Mouse (Mus musculus): ENCODE measurements around the gene Smox.

- TF ChIP-seq CTCF (IDR thresholded peaks at IDR 0.05; ENCODE audit: low read depth, low read length), result peak; percentile 24; the same call in 1 of the 2 replicates
- no peak for TF ChIP-seq POLR2A (IDR thresholded peaks at IDR 0.05; ENCODE audit: extremely low read depth, insufficient read depth, low read length)
Measured at GRCm38 (mm10) chr2:131488870-131489269, 2.4 kb upstream of the Smox start.

Measured in liver, adult 2 months (tissue).